Mouse (Mus musculus) lung, embryonic 15.5 days (tissue): Measurements from ENCODE around the gene Saysd1. TPM values are rescaled to one million over a fixed set of nuclear protein-coding genes. Genes with fewer than 3 reads are reported as not detected.

Experiments used
- ATAC-seq: fragments of 200-750 bp; cut with Nextera tagmentation; 2 replicates; pipeline ENCODE4 v1.8.0; 2017; ENCODE audit warnings: moderate number of reproducible peaks, borderline replicate concordance; ENCODE audit not compliant: low FRiP score, low TSS enrichment; ENCODE audit errors: extremely low read depth
- H3K27ac ChIP-seq: fragments of 300-500 bp; sonication (generic); 2 replicates; pipeline ENCODE4 v1.5.1; 2015; ENCODE audit warnings: moderate library complexity, mild to moderate bottlenecking, inconsistent platforms
- H3K27me3 ChIP-seq: fragments of 300-500 bp; sonication (generic); 2 replicates; pipeline ENCODE4 v1.6.1; 2015; ENCODE audit warnings: inconsistent platforms
- H3K36me3 ChIP-seq: fragments of 300-500 bp; sonication (generic); 2 replicates; pipeline ENCODE4 v1.6.1; 2015; ENCODE audit warnings: inconsistent platforms
- H3K4me1 ChIP-seq: fragments of 300-500 bp; sonication (generic); 2 replicates; pipeline ENCODE4 v1.6.1; 2015; ENCODE audit warnings: inconsistent platforms
- H3K4me2 ChIP-seq: fragments of 300-500 bp; sonication (generic); 2 replicates; pipeline ENCODE4 v1.6.1; 2015; ENCODE audit warnings: inconsistent platforms, mild to moderate bottlenecking, moderate library complexity
- H3K4me3 ChIP-seq: fragments of 300-500 bp; sonication (generic); 2 replicates; pipeline ENCODE4 v1.5.1; 2015; ENCODE audit warnings: mild to moderate bottlenecking, inconsistent platforms
- H3K9ac ChIP-seq: fragments of 300-500 bp; sonication (generic); 2 replicates; pipeline ENCODE4 v1.6.1; 2015; ENCODE audit warnings: inconsistent platforms
- H3K9me3 ChIP-seq: fragments of 300-500 bp; sonication (generic); 2 replicates; pipeline ENCODE4 v1.6.1; 2016; ENCODE audit warnings: inconsistent platforms
- WGBS: fragments of 180-500 bp; shearing (Covaris S2); methylation state at CpG from one replicate; pipeline ENCODE4 v1.1.7; 2015; 5-methylcytosine and 5-hydroxymethylcytosine counted together
- polyA plus RNA-seq: library from polyadenylated mRNA; unstranded; fragments of >200 nt; fragmentation: Nextera tagmentation; extraction: Ambion mirVana; gene quantifications from 2 replicates; pipeline ENCODE4 v1.2.1, GENCODE M21; 2015

The Saysd1 gene
- polyA plus RNA-seq, 1 experiment from 2014 or later, result 12.0 TPM

GRCm38 (mm10) chr14:20128162-20128561 lies 10.2 kb downstream of the Saysd1 start:
- no peaks in the 10 kb centered on the region for H3K27me3 ChIP-seq
- H3K9ac ChIP-seq, result no peak overlapping the region
- H3K4me2 ChIP-seq, result no peak overlapping the region
- no peak overlapping the region for H3K4me3 ChIP-seq
- H3K36me3 ChIP-seq, result no peaks in the 10 kb centered on the region
- no peaks in the 10 kb centered on the region for H3K4me1 ChIP-seq
- no peak for ATAC-seq
- H3K27ac ChIP-seq, result no peak overlapping the region
- H3K9me3 ChIP-seq, result no peaks in the 10 kb centered on the region
- 82% methylated on average over 6 of the region's 6 CpGs for WGBS

- H3K36me3 ChIP-seq, result no peaks in the 10 kb centered on the region
- no peaks in the 10 kb centered on the region for H3K4me1 ChIP-seq
- no peak overlapping the region for H3K4me3 ChIP-seq
- no peak overlapping the region for H3K27ac ChIP-seq
- no peaks in the 10 kb centered on the region for H3K9me3 ChIP-seq
- no peaks in the 10 kb centered on the region for H3K27me3 ChIP-seq
- no peak overlapping the region for H3K9ac ChIP-seq
- no peak overlapping the region for H3K4me2 ChIP-seq
- 68% methylated on average over 15 of the region's 15 CpGs for WGBS
- ATAC-seq, result no peak
Observed at GRCm38 (mm10) chr14:20127406-20128087, 10.8 kb downstream of the Saysd1 start.

GRCm38 (mm10) chr14:20120868-20121267 lies 17.5 kb downstream of the Saysd1 start:
- no peak for ATAC-seq
- Histone ChIP-seq H3K27ac (no peak overlapping the region), H3K9ac (no peak overlapping the region), H3K36me3 (no peaks in the 10 kb centered on the region), H3K4me2 (no peak overlapping the region), H3K27me3 (no peaks in the 10 kb centered on the region), H3K4me1 (peaks cover 7% of the 10 kb centered on the region), H3K9me3 (no peaks in the 10 kb centered on the region), H3K4me3 (no peak overlapping the region)
- 54% methylated on average over 5 of the region's 5 CpGs for WGBS

GRCm38 (mm10) chr14:20120012-20120411 lies 18.3 kb downstream of the Saysd1 start:
- WGBS, result 88% methylated on average over 11 of the region's 11 CpGs
- Histone ChIP-seq H3K9ac (no peak overlapping the region), H3K27me3 (no peaks in the 10 kb centered on the region)

GRCm38 (mm10) chr14:20116149-20116605 lies 22.2 kb downstream of the Saysd1 start:
- peak; percentile 27; the same call in 1 of the 2 replicates for ATAC-seq
- Histone ChIP-seq H3K9ac (no peak overlapping the region), H3K4me1 (peaks cover 7% of the 10 kb centered on the region), H3K9me3 (no peaks in the 10 kb centered on the region), H3K4me3 (no peak overlapping the region), H3K4me2 (no peak overlapping the region), H3K36me3 (no peaks in the 10 kb centered on the region), H3K27ac (no peak overlapping the region), H3K27me3 (no peaks in the 10 kb centered on the region)
- 30% methylated on average over 9 of the region's 9 CpGs for WGBS

More at GRCm38 (mm10) chr14:20120012-20120411, 18.3 kb downstream of the Saysd1 start:
- peaks cover 7% of the 10 kb centered on the region for H3K4me1 ChIP-seq
- H3K4me3 ChIP-seq, result no peak overlapping the region
- H3K4me2 ChIP-seq, result no peak overlapping the region
- no peak overlapping the region for H3K27ac ChIP-seq
- ATAC-seq, result no peak
- no peaks in the 10 kb centered on the region for H3K36me3 ChIP-seq
- no peaks in the 10 kb centered on the region for H3K9me3 ChIP-seq

- no peaks in the 10 kb centered on the region for H3K9me3 ChIP-seq
- ATAC-seq, result no peak
- no peak overlapping the region for H3K4me3 ChIP-seq
- no peak overlapping the region for H3K4me2 ChIP-seq
- peaks cover 7% of the 10 kb centered on the region for H3K4me1 ChIP-seq
- WGBS, result 83% methylated on average over 6 of the region's 6 CpGs
- H3K27me3 ChIP-seq, result no peaks in the 10 kb centered on the region
- H3K36me3 ChIP-seq, result no peaks in the 10 kb centered on the region
- H3K9ac ChIP-seq, result no peak overlapping the region
- no peak overlapping the region for H3K27ac ChIP-seq
Observed at GRCm38 (mm10) chr14:20114951-20115350, 23.4 kb downstream of the Saysd1 start.

- Histone ChIP-seq H3K4me2 (no peak overlapping the region), H3K36me3 (no peaks in the 10 kb centered on the region), H3K9ac (no peak overlapping the region), H3K4me1 (peaks cover 7% of the 10 kb centered on the region), H3K9me3 (no peaks in the 10 kb centered on the region), H3K27me3 (no peaks in the 10 kb centered on the region), H3K4me3 (no peak overlapping the region), H3K27ac (no peak overlapping the region)
- 3% methylated on average over 6 of the region's 6 CpGs for WGBS
- peak; percentile 64 for ATAC-seq
Observed at GRCm38 (mm10) chr14:20113964-20114363, 24.4 kb downstream of the Saysd1 start.

GRCm38 (mm10) chr14:20113189-20113961 lies 25.0 kb downstream of the Saysd1 start:
- H3K4me3 ChIP-seq, result no peak overlapping the region
- H3K9ac ChIP-seq, result no peak overlapping the region
- ATAC-seq, result no peak

GRCm38 (mm10) chr14:20112218-20112617 lies 26.1 kb downstream of the Saysd1 start:
- Histone ChIP-seq H3K9me3 (no peaks in the 10 kb centered on the region), H3K27me3 (no peaks in the 10 kb centered on the region), H3K4me1 (peaks cover 7% of the 10 kb centered on the region), H3K36me3 (no peaks in the 10 kb centered on the region), H3K4me3 (no peak overlapping the region), H3K27ac (no peak overlapping the region), H3K9ac (no peak overlapping the region), H3K4me2 (no peak overlapping the region)
- ATAC-seq, result no peak
- WGBS, result 71% methylated on average over 3 of the region's 3 CpGs

More at GRCm38 (mm10) chr14:20113189-20113961, 25.0 kb downstream of the Saysd1 start:
- Histone ChIP-seq H3K27me3 (no peaks in the 10 kb centered on the region), H3K4me1 (peaks cover 7% of the 10 kb centered on the region), H3K9me3 (no peaks in the 10 kb centered on the region), H3K27ac (no peak overlapping the region), H3K36me3 (no peaks in the 10 kb centered on the region), H3K4me2 (no peak overlapping the region)
- WGBS, result 41% methylated on average over 7 of the region's 7 CpGs

GRCm38 (mm10) chr14:20110945-20111344 lies 27.4 kb downstream of the Saysd1 start:
- 60% methylated on average over 1 of the region's 1 CpGs for WGBS
- Histone ChIP-seq H3K27ac (no peak overlapping the region), H3K27me3 (no peaks in the 10 kb centered on the region), H3K4me3 (no peak overlapping the region), H3K9ac (no peak overlapping the region), H3K36me3 (no peaks in the 10 kb centered on the region), H3K4me1 (peaks cover under 1% of the 10 kb centered on the region; the same call in 1 of the 2 replicates), H3K4me2 (no peak overlapping the region), H3K9me3 (no peaks in the 10 kb centered on the region)
- no peak for ATAC-seq

GRCm38 (mm10) chr14:20106271-20106670 lies 32.1 kb downstream of the Saysd1 start:
- H3K9me3 ChIP-seq, result no peaks in the 10 kb centered on the region
- peak overlapping the region; percentile 63 for H3K27ac ChIP-seq
- H3K27me3 ChIP-seq, result no peaks in the 10 kb centered on the region
- no peaks in the 10 kb centered on the region for H3K36me3 ChIP-seq
- H3K4me2 ChIP-seq, result no peak overlapping the region
- H3K9ac ChIP-seq, result no peak overlapping the region
- 0 out of 2 replicates have a peak, but pooled peaks cover 7% of the 10 kb centered on the region for H3K4me1 ChIP-seq
- no peak for ATAC-seq
- H3K4me3 ChIP-seq, result no peak overlapping the region
- WGBS, result 47% methylated on average over 6 of the region's 6 CpGs

GRCm38 (mm10) chr14:20103207-20103606 lies 35.1 kb downstream of the Saysd1 start:
- Histone ChIP-seq H3K9me3 (no peaks in the 10 kb centered on the region), H3K9ac (no peak overlapping the region), H3K36me3 (no peaks in the 10 kb centered on the region), H3K27ac (no peak overlapping the region), H3K4me2 (no peak overlapping the region), H3K4me1 (0 out of 2 replicates have a peak, but pooled peaks cover 7% of the 10 kb centered on the region), H3K27me3 (no peaks in the 10 kb centered on the region), H3K4me3 (no peak overlapping the region)
- 20% methylated on average over 4 of the region's 4 CpGs for WGBS
- ATAC-seq, result no peak
